Mouse (Mus musculus) embryo, embryonic 11 days (tissue): ENCODE results near the gene Mgmt.

Source experiments
- DNase-seq: peaks from one replicate; pipeline ENCODE4 v3.0.0-alpha.2; 2015

Gene Mgmt

DNA sequence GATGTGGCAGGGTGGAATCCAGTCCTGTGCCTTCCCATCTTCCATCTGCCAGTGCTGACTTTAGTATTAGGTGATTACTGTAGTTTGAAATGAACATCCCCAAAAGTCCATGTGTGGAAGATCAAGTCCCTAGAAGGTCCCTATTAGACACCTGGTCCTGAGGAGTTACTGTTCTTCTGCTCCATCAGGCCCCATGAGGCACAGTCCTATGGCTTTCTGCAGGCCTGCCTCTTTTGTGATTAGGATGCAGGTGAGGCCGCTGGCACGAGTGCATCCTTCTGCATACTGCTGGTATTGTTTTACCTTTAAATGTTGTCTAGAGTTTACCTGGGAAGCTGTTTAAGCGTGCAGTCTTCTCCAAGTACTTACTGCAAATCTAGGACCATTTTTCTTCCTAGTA lies 21.6 kb downstream of the Mgmt start:
- DNase-seq = no peak

DNA sequence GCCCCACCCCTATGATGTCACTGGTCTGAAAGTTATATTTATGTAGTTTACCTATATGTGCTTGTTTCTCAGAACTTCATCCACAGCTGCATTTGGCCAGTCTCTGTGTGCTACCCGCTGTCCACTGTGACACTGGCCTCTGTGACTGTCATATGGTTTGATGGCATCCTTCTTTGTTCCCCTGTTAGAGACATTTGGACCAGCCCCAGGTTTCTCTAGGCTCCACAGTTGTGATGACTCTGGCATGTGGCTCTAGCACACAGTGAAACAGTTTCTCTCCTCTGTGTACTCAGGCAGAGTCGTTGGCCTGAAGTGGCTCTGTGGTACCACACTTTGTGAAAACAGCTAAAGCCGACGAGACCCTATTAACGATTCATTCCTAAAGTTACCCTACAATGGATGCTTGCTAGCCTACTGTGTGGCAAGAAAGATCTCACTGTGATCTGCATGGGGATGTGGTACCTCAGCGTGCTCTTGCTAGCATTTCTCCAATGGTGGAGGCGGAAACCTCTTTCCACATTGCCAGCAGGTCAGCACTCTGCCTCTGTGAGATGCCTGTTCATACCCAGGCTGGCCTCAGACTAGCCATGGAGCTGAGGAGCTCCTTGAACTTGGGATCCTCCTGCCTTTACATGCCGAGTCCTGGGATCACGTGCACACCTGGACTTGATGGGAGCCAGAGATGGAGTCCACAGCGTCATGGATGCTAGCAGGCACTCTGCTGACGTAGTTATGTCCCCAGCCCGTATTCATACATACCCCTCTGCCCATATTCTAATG lies 26.8 kb downstream of the Mgmt start:
- DNase-seq = no peak

DNA sequence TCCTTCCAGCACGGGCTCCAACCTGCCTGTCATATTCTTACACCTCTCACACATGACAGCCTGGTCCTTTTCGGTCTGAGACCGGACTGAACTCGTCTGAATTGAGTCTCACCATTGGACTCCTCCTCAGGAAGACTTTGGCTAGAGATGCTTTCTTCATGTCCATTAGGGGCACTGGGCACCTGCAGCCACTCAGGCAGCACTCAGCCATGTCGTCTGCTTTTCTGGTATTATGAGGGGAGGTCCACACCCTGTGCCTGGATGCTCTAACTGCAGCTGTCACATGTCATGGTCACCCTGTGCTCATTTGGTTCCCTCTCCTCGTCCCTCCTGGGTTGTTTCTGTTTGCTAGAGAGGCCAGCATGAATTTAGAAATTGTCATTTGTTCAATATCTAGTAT lies 27.8 kb downstream of the Mgmt start:
- no peak for DNase-seq

DNA sequence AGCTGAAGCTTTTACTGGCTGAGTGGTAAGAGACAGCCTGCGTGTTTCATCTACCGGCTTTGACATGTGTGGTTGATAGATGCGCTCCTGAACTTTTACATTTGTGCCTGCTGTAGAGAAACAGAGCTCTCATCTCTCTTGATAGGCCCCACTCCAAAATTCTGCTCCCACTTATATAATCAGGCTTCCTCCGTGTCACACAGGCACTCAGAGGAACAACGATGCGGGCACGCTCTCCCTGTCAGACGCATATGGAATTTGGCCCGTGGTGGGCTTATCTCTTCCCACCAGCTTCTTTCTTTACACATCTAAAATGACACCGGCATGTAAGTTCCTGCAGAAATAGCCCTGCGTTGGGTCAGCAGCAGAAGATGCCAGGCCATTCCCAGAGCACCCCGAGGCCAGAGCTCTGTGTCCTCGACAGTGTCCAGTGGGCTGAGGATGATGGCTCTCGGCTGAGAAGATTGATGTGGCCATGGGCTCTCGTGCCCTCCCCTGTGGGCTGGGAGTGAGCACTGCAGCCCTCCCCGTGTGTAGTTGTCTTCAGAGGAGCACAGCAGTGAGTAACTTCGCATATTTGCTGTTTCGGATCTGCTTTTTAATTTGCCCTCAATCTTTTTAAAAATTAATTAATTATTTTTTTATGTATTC lies 30.3 kb downstream of the Mgmt start:
- peak; percentile 15 for DNase-seq

DNA sequence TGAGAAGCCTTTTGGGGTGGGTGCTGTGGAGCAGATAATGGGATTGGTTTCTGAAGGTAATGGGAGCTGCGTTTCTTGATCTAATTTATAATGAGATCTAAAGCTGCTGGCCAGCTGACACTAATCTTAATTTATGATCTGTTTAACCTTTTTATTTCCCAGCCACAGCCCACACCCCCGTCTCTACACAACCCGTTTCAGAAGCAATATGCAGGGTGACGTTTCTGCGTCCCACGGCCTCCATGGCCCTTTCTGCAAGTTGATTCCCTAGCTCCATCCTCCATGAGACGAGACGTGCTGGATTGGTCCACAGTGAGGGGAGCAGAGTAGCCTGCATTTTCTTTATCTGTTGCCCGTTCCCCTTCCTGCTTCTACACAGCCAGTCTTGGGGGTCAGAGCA lies 31.8 kb downstream of the Mgmt start:
- DNase-seq = peak; percentile 20

DNA sequence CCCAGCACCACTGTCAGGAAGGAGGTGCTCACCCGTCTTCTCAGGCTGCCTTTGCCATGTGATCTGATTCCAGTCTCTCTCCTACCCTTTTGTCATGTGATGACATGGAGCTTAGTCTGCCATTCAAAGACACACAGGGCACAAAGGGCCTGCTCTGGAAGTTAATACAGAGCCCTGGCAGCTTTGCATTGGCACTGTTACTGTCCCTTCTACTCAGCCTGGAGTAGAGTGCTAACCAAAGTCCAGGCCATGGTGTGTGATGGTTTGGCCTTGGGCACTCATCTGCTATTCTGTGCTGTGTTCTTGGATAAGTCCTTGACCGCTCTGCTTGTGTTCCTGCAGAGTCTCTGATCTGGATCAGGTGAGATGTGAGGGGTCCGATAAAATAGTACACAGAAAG lies 36.0 kb downstream of the Mgmt start:
- no peak for DNase-seq

DNA sequence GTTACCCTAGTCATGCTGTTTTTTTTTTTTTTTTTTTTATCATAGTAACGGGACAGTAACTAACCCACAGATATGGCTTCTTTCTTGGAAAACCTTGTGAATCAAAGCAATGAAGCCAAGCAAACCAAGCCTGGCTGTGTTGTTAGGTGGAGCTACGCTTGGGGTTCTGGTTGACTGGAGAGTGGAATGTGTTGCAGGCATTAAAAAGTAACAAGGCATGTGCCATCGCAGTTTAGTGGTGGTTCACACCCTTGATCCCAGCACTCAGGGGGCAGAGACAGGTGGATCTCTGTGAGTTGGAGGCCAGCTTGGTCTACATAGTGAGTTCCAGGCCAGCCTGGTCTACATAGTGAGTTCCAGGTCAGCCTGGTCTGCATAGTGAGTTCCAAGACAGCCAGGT lies 39.0 kb downstream of the Mgmt start:
- DNase-seq = no peak

DNA sequence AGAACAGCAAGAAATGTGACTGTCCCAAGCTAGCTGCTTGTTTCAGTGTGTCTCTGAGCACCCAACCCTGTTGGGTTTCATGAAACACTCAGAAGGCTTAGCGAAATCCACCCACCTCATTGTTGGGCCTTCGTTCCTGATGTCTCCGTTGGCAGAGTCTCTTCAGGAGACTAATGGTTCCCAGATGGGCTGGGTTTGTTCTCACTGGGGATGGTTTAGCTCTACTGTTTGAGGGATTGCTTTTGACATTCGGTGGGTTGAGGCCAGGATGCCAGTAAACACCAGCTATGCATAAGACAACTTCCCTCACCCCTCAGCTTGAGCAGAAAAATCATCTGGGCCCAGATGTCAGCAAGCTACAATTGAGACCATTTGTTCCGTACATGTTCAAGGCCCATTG lies 39.9 kb downstream of the Mgmt start:
- no peak for DNase-seq

DNA sequence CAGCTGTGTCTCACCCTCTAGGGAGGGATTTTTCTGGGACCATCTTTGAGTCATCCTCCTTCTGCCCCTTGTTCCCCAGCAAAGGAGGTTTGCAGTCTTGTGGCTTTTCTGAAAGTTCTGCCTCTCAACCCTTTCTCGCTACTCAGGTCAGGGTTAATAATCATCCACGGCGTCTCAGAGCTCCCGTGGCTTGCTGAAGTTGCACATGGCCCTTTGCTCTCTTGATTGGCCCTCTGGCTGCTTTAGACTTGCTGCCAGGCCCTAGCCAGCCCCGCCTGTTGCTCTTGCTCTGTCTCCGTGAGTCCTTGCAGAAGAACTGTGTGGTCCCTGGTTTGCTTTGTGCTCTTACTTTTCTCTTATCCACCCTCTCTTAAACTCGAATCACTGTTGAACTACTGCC lies 40.4 kb downstream of the Mgmt start:
- DNase-seq = no peak

DNA sequence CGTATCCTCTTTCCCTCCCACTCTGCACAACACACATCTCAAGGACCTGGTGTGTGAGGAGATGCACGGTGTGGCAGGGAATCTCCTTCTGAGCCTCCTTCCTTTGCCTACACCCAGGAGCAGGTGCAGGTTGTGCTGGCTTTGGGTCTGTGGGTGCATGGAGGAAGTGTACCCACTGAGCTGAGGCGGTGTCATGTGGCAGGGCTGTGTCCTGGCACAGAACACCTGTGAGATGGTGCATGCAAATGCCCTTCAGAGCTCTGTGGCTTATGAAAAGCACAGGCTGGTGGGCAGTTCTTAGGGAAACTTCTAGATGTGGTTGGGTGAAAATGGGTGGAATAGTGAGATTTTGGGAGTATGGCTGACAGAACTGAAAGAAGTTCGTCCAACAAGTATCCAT lies 44.0 kb downstream of the Mgmt start:
- DNase-seq = no peak

DNA sequence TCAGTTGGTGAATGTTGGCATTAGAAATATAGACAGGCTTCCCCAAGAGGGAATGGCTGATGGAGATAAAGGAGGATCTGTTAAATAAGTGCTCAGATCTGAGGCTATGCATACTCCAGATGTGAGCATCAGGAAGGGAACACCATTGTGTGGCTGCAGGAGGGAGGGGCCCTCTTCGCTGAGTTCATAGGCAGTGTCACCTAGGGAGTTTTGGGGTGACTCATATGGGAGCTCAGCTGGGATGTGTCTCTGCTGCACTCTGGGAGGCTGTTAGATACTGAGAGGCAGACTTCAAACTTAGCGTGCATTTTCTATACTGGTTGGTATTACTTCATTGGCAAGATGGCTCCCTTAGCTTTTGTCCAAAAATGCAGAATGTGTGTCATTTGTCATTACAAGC lies 48.0 kb downstream of the Mgmt start:
- no peak for DNase-seq

DNA sequence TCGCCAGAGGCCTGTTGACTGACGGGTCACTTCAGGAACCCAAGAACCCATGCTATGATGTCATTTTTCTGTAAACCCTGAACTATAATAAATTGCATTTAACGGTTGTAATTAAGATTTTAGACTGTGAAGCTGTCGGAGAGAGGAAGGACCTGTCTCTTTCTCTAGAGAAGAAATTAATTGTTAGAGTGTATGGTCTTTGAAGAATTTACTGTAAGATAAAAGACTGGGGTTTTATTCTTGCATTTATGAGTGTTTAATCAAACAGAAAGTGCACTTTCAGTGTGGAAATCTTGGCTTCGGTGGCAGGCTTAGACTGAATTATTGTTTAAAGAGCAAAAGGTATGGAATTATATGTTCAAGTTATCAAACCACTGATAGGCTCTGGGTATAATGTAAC lies 49.5 kb downstream of the Mgmt start:
- no peak for DNase-seq

DNA sequence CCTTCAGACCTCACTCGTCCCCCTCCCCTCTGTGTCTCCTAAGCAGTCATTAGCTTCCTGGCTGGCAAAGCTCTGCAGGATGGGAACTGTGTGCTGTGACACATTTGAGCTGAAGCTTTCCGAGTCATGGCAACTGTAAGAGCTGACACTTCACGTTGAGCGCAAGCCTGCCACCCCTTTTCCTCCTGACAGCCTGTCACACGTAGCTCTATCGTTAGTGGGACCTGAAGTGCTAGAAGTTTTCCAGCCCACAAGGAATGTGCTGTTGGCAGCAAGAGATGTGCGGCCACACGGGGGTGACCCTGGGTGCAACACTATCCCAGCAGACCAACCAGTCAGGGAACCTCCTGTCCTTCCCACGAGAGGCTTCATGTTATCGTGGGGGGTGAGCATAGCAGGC lies 51.3 kb downstream of the Mgmt start:
- DNase-seq = no peak

DNA sequence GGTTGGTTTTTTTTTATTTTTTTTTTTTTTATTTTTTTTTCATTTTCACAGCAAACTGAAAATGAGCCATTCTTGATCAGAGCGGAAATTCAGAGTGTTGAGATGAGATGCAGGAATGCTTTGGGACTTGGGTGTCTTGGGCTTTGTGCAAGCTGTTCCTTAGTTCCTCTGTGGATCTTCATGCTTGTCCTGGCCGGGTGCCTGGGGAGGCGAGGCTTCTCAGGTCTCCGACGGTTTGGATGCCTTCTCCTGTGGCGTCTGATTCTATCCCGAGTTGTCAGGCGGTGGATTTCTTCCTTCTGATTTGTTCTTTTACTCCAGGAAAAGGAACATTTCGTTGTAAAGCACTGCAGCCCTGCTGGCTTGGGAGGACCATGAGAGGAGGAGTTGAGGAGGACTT lies 51.7 kb downstream of the Mgmt start:
- DNase-seq = no peak

DNA sequence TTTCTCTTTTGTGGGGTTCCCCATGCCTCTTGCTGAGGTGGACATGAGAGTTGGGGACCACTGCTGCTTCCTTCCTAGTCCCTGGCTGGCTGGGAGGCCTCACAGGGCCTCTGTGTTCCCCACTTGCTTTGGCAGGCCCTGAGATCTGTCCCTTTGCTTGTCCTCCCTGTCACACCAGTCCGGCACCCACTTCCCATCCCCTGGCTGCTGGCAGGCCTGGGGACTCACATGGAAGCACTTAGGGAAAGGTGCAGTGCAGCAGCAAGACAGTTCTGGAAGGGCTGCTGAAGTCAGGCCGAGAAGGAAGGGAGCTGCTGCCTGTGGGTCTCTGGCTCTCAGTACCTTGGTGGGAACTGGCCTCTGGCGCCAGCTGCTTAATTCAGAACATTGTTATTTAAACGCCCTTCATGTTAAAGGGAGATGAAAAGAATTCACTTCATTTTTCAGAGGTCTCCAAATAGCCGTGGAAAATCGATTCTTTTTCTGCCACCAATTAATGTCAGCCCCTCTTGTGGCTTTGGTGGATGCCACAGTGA lies 53.9 kb downstream of the Mgmt start:
- peak; percentile 37 for DNase-seq

DNA sequence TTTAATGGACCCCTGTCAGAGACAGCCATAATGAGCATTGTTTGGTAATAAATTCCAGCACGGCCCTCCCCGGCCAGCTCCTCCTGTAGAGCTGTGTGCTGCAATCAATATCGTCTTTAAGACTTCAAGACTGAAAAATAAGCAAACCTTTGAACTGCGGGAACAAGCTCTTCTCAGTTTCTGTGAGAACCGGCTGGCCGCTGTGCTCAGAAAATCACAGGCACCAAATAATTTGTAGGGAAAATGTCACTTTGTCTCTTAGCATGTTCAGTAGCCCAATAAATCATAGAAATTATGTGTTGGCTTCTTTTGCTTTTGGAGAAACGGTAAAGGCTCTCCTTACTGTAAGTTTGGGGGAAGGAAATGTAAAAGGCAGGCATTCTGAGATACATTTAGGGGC lies 58.2 kb downstream of the Mgmt start:
- DNase-seq = peak; percentile 44

DNA sequence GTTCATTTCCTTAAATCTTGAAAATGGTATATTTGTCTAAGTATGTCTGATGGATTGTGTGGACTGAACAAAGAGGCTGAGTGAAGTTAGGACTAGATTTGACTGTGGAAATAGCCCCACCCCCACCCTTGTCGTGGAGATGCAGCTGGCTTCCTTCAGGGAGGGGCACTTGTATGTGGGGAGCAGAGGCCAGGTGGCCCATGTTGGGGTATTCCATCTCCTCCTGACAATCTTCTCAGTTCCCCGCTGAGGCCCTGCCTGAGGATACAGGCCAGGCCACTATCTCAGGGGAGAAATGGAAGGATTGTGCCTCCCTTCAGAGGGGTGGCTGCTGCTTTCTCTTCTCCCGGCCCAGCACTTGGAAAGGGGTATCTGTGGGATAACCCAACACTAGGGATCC lies 58.8 kb downstream of the Mgmt start:
- DNase-seq = no peak

DNA sequence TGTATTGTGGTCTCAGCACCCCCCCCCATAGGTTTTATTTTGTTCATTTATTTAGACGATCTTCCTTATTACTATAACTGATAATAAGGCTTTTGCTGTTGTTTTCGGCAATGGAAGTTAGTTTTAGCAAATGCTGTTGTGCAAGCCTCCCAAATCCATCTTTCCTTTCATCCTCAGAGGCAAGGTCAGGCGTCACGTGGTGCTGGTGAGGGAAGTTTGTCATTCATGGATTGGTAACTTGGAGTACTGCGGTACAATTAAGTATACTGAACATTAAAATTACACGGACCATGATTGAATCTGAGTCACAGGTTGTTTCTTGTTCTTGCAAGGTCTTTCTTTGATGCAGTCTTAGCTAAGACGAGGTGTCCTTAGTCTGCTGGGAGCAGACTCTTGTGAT lies 77.9 kb downstream of the Mgmt start:
- DNase-seq = no peak

DNA sequence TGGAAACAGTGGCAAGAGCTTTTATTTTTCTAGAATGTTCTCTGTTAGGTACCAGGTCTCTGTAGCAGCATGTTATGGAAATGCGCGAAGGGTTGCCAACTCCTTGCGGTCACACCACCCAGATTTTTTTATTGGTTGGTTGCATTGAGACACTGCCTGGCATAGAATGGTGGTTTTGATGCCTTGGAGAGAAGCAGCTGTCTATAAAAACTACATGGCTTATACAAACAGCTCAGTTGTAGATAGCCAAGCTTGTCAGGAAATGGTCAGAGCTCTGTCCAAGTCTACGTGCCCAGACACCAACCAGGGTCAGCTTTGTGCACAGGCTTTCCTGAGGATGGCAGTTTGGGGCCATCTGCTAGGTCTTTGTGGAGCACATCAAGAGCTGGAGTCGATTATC lies 80.6 kb downstream of the Mgmt start:
- no peak for DNase-seq

DNA sequence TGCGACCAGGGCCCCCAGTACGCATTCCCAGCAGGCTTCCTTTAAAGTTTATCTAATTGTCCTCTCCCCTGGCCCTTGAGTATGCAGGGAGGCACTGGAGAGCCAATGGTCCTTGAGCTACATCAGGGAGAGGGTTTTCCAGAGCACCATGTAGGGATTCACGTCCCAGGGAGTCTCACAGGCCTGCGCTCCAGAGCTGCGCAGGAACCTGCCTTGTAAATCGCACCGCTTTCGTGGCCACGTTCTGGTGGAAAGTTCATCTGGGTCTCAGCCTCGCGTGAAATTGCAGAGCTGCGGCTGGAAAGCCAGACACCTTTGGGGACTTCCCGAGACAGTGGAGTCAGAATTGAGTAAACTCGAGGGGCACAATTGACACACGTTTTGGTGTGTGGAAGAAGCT lies 103.0 kb downstream of the Mgmt start:
- no peak for DNase-seq

DNA sequence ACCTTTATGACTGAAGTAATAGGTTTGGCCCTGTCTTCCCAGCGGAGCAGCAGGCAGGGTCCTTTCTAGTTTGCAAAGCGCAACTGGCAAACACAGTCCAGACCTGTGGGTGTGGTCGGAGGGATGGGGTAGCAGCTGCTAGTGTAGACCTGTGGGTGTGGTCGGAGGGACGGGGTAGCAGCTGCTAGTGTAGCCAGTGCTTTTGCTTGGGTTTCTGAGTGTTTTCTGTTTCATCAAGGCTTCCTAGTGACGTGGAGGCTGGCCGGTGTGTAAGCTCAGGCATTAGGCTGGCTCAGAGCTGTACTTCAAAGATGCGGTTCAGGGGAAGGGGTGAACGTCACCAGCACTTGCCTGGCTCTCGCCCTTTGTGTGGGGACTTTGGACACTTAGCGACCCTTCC lies 106.3 kb downstream of the Mgmt start:
- DNase-seq = peak; percentile 24

DNA sequence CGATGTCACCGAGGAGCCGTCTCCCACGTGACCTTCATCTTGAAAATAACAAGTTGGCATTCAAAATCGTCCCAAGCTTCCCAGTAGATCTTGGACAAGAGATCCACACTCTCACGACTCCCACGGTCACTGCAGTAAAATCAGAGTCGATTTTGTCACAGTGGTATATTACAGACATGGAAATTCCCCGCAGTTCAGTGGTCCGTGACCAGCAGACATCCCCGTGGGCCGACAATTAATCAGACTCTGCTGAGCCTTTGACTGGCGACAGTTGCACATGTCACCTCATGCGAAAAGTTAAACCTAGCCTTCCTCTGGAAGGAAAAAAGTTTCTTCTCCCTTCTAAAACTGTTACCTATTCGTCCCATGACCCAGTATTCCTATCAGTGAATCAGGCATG lies 106.8 kb downstream of the Mgmt start:
- DNase-seq = no peak

DNA sequence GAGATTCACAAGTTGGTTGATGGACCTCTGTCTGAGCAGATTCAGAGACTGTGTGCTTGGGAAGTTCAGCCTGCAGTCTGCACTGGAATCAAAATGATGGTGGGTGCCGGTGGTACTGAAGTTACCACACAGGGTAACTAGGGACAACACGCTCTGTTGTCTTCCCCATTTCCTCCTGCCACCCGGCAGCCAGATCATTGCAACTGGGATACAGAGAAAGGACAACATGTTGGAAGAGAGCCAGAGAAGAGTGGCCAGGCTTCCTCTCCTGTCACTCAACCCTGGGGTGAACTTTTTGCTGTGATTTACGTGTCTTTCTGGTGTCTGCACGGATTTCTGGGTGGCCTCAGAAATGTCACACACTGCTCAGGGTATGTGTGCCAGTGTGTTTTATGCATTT lies 107.4 kb downstream of the Mgmt start:
- DNase-seq = no peak

DNA sequence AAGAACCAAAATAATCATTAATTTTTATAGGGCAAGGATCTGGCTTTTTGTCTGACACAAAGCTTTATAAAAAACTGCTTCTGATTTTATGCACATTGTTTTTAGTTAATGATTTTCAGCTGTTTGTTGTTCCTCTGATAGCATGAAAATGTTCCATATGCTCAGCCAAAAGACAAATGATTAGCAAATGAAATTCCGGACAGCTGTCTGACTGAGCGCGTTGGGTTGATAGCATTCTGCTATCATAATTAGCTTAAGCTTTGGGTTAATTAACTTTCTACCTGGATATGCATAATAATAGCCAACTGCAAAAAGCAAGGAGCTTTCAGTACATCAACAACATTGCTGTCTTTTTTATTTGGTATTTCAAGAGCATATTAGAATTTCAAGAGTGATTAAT lies 108.0 kb downstream of the Mgmt start:
- DNase-seq = no peak

DNA sequence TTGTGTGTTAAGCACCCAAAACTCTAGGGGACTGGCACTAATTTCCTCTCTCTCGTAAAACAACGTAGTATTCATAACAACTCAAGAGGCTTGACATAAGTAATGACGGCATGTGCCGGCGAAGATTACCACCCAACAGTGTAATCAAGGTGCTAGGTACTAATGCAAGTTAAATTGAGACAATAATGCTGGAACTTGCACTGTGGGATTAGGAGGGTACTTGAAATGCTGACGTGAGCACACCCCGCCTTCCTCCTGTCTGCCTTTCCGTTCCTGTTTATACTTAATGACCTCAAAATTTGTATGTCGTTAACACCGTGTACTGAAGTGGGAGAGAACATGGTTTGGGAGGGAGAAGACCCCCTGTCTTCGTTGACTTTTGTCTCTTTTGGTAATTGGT lies 110.9 kb downstream of the Mgmt start:
- peak; percentile 25 for DNase-seq
